Mouse (Mus musculus) cerebellum, postnatal 10 days (tissue): Measurements from ENCODE around the gene Plet1.

Source experiments
- DNase-seq, 2 experiments: peaks; one replicate each; pipeline ENCODE4 v3.0.0; 2021; ENCODE audit warnings: mixed read lengths in 2 of 2

Plet1 gene

DNA sequence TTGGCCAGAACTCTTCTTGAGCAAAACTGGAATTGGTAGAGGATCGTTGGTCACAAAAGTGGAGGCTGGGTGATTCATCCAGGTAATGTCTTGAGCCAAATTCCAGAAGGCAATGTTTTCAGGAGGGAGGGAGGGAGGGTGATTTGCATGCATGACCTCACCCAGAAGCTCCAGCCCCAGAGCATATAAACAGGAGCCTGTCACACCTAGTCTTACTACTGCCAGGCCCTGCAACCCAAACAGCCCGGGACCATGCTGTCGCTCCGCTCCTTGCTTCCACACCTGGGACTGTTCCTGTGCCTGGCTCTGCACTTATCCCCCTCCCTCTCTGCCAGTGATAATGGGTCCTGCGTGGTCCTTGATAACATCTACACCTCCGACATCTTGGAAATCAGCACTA is at the start of gene Plet1:
Gene Plet1, plus strand, starts transcription at position 215 of the 400 bp plus-strand sequence.
- no peak for DNase-seq

DNA sequence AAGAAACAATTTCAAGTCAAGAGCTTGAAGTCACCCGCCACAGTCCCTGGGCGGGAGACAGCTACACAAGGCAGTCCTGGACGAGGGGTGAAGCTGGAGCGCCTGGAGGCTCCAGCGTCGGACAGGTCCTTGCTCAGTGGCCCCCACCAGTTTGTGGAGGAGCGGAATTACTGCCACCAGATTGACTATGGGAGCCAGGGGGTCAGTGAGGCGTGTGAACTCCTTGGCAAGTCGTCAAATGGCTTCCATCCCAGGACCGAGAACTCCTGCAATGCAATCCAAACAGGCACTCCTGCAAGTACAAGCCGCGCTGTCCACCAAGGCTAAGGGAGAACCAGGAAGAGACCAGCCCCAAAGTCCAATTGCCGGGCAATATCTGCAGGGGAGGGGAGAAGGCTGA is 45.3 kb upstream of the Plet1 start:
- peak; percentile 94 to 96 for DNase-seq

DNA sequence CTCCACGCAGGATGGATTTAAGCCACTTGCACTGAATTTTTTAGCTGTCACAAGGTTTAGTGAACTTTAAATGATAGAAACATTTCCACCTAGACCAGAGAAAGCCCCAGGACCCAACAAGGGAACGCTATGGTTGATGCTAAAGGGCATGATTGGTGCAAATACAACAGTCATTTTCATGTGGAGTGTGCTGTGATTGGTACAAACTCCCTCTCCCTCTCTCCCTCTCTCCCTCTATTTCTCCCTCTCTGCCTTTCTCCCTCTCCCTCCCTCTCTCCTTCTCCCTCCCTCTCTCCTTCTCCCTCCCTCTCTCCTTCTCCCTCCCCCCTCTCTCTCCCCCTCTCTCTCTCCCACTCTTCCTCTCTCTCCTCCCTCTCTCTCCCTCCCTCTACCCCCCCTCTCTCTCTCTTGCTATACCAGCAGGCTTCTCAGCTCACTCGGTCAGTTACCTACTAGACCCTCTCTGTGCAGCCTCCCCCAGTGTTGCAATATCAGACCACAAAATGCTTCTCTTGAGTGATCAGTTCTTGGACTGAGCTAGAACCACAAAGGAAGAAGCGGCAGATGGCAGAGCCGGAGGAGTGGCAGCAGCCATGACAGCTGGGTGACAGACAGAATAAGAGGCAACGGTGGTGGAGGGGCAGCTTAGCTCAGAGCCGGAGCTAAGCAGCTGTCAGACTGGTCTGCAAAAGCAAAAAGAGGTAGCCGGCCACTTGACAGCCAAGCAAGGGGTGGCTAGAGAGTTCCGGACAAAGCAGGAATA is 42.7 kb upstream of the Plet1 start:
- DNase-seq, result peak; percentile 86 to 88

DNA sequence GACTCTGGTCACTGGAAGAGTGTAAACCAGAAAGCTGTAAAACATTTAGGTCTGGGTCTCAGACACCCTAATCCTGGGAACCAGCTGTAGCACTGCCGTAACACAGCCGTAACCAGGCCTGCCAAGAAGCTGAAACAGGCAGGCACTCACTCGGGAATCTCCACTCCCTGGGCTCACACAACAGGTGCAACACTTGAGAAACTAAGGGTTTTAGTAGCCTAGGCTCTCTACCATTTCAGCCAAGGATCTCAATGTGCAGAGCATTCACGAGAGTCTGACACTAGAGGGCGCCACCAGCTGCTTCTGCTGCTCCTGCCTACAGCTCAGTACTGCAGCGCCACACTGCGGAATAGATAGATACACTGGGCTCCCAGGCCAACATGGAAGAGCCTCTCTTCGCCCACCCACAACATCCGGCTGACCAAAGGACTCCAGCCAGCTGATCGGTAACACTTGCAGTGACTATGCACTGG is 42.0 kb upstream of the Plet1 start:
- peak; percentile 97 to 99 for DNase-seq

DNA sequence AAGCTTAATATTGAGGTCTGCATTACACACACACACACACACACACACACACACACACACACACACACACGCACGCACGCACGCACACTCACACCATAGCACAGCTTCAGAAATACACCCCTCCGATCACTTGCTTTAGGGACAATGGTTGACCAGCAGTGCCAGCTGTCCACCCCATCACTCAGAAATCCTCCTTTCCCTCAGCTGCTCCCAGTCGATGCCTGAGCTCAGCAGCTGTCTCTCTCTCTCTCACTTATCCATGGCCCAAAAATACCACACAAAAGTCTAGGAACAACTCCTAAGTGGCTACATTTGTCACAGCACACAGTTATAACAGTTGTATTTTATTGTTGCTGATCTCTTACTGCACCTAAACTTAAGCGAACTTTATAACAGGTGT is 36.7 kb upstream of the Plet1 start:
- no peak for DNase-seq

DNA sequence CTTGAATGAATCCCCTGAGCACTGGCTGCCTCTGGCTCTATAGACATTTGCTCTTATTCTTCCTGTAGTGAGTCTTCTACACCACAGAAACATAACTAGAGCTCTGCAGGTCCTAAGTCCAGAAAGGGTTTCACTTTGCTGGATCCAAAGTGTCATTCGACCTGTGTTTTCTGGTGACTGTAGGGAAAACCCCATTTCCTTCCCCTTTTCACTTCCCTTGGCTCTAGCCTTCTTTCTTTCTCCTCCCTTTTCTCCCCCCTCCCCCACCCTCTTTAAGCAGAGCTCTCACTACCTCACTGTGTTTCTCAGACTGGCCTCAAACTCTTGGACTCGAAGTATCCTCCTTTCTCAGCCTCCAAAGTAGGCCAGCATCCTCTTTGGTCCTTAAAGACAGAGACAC is 34.8 kb upstream of the Plet1 start:
- no peak for DNase-seq

DNA sequence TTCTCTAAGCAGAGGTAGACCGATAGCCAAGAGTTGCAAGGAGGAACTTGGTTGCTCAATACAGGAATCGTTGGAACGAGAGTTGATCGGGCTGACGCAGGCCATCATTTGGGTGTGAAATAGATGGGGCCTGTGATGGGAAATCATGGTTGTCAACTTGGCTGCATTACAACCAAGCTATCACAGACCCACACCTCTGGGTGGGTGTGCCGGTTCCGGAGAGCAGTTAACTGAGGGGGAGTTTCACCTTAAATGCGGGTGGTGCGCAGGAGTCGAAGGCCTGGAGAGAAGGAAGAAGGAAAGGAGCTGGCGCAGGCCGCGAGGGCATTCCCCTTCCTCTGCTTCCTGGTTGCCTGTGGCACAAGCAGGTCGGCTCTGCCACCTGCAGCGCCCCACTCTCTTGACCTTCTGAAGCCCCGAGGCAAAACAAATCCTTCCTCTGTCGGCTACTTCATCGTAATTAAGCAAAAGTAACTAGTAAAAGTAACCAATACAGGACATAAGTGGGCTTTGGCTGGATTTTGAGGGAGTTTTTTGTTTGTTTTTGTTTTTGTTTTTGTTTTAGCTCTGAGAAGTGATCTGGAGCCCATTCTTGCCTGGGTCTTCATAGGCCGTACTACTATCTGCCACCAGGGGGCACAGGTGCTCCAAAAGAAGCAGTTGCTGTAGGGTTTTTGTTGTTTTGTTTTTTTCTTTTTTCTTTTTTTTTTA is 31.7 kb upstream of the Plet1 start:
- DNase-seq, result peak; percentile 85 to 89

DNA sequence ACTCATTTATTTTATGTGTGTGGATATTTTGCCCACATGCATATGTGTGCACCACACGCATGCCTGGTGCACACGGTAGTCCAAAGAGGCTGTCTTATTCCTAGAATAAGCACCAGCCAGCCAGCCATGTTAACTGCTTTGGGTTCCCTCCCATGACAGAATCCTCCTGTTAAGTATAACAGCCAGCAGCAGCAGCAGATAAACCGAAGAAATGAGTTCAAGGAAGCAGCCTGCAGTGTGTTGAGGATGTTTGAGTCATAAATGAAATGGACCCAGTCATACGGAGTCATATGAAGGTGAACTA is 31.2 kb upstream of the Plet1 start:
- no peak for DNase-seq

DNA sequence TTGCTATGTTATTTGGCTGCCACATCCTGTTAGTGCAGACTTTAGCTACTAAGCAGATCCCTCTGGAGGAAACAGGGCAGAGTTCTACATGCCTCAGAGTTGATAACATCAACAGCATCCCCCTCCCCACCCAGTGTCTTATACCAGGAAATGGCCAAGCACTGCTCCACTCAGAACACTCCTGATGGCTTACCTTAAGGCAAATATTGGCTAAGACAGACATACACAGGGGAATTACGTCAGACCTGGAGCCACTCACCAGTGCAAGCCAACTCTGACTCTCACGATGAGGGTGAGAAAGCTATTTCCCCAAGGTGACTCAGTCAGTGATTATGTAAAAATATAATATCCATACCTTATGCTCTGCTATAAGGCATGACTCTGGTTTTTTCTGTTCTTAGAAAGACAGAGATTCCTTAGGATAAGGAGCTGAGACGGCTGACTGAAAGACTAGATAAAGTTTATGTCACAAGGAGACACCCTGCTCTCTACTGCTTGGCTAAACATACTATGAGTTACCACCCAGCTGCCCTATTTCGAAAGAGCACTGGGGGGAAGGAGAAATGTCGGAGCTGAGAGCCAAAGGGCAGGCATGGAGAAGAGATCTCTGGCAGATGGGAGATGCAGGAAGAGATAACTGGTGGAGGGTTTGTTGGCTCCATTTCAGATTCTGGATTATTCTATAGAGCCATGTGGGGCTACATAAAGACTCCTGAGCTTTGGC is 23.8 kb upstream of the Plet1 start:
- DNase-seq, result no peak

DNA sequence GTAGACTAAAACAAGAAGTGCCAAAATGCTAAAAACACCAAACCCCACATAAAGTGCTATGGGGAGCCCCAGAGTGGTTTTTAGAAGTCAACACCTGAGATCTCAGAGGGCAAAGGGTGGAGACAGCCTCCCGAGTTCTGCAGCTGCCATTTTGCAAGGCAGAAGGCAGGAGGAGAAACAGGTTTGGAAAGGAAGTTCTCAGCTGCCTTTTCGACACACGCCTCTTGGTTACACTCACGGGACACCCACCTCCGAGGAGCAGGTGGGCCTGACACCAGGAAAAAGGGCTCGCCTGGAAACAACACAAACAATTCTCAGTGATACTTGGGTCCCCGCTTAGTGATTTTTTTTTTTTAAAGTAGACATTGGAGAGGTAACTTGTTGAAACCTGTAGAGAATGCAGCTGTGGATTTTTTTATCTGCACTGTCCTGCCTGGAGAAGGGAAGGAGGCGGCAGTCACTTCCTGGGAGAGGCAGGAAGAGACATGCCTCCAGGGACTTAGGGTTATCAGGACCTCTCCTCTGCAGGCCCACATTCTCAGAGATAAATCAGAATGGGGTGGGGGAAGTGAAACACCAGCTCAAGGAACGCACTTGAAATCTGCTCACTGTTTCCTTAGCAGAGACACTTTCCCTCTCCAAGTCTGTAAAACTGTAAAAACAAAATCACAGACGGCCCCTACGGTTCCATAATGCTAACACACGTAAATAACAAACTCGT is 23.0 kb upstream of the Plet1 start:
- no peak for DNase-seq

DNA sequence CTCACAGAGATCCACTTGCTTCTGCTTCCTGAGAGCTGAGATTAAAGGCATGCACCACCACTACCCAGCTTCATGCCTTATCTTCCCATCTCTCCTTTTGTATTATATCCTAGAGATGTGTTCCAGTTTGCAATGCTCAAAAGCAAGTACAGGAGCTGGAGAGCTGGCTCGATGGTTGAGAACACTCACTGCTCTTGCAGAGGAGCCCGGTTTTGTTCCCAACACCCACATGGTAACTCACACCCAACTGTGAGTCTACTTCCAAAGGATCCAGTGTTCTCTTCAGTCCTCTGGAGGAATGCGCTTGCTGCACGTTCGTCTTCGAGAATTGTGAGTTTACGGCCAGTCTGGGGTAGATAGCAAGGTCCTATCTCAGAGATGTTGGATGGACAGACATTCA is 19.0 kb upstream of the Plet1 start:
- DNase-seq, result no peak

DNA sequence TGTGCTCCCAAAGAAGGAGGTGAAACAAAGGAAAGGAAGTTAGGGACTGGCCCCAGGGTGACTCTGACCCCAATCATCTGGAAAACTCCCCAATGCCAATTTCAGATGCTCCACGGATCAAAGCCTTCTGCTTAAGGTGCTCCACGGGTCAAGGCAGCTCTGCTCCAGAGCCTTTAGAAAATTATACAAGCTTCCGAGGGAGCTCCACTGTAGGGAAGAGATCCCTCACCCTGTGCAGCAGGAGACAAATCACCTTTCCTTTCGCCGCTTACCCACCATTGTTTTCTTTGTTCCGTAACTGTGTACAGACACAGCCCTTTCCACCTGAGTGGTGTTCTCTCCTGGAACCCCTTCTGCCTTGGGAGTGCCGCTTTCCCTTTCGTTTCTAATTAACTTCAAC is 18.6 kb upstream of the Plet1 start:
- no peak for DNase-seq

DNA sequence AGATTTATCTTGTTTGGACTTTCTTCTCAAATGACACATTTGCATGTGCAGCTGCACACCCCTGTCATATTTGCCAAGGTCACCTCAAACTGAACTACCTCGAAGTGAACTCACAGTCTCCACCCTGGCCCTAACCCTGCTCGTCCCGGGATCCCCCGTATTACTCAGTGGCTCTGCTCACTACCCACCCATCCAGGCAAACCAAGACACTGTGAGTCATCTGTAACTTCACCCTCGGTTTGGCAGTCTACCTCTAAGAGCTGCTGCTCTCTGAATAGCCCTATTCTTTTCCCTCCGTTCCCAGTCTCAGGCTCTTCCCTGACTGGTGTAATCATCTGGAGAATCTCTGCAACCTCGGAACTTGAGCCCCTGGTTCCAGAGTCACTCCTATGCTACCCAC is 17.7 kb upstream of the Plet1 start:
- DNase-seq, result no peak

DNA sequence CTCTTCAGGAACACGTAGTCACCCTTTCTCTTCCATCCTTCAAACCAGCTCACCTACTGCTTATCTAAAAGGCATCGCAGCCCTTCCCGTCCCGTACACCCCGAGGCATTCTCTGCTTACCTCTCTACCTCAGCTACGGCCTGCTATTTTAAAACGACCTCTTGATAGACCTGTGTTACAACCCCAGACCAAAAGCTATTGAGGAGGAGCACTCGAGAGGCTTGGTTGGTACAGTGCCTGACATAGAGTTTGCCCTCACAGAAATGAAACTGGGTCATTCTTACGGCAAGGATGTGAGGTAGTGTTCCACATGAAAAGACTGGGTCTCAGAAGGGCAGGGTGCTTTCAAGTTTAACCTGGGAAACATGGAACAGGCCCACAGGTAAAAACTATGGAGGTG is 17.1 kb upstream of the Plet1 start:
- no peak for DNase-seq

DNA sequence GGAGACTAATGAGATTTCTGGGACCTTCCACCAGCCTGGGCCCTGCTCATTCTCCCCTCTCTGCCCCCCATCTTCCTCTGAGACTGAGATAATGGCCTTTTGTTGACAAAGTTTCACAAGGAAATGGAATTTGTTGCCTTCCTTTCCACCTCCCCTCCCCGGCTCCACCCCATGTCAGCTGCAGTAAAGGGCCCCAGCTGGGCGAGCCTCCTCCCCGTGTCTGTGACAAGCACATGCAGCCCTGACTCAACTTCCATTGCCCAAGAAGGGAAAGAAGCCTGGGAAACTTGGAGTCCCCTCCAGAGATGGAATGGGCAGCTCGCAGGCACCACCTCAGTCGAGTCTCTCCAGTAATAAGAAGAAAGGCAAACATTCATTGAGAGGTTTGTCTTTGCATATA is 15.5 kb upstream of the Plet1 start:
- no peak for DNase-seq

DNA sequence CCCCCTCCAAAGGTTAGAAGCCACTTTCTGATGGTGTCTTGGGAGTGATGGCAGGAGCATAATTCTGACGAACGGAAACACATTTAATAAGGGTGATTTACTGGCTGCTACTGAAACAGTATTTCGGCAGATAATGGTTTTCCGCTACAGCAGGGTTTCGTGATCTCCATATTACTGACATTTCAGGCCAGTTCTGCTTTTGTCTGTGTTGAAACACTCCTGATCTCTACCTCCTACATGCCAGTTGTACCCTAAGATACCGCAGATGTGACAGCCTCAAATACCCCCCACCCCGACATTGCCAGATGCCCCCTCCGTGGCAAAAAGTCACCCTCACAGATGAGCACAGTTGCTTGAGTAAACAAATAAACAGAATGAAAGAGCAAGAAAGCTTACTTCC is 14.8 kb upstream of the Plet1 start:
- DNase-seq, result no peak

DNA sequence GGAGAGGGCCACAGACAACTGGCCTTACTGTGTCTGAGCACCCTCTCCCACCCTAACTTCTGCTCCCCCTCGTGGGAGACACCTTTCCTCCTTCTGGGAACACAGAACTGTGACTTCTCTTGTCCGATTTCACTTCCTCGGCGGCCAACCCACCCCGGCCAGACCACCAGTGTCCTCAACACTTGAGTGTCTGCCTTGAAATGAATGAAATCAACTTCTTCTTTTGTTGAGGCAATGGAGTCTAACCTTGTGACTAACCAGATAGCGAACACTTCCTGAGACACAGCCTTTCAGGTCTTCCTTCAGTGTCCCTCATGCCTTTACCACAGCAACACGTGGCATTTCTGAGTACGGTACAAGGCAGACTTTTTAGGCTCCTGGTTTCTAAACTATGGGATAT is 11.6 kb upstream of the Plet1 start:
- DNase-seq, result no peak

DNA sequence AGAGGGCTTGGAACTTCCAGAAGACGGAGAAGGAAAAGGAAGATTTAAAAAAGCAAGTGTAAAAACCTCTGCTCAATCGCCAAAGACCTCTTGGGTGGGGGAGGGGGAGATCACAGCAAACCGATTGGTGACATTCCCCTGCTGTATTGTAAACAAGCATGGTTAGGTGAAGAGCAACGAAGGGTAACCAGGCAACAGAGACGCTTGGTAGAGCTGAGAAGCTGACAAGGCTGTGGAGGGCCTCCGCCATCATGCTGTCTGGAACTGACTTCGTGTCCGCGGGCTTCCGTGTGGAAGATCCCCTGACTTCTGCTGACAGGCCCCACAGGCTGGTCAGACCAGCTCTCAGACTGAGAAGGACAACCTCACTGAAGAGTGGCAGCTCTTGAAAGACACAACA is 8.8 kb upstream of the Plet1 start:
- DNase-seq, result peak; percentile 25 to 29

DNA sequence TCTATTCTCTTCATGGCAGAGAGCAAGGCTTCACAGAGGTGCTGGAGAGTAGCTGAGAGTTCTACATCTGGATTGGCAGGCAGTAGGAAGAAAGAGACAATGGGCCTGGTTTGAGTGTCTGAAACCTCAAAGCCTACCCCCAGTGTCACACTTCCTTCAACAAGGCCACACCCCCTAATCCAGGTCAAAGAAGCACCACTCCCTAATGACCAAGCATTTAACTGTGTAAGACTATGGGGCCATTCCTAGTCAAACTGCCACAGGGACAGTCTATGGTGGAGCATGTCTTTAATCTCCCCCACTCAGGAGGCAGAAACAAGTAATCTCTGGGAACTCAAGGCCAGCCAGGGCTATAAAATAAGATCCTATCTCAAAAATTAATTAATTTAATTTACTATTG is 3.5 kb upstream of the Plet1 start:
- DNase-seq, result no peak

DNA sequence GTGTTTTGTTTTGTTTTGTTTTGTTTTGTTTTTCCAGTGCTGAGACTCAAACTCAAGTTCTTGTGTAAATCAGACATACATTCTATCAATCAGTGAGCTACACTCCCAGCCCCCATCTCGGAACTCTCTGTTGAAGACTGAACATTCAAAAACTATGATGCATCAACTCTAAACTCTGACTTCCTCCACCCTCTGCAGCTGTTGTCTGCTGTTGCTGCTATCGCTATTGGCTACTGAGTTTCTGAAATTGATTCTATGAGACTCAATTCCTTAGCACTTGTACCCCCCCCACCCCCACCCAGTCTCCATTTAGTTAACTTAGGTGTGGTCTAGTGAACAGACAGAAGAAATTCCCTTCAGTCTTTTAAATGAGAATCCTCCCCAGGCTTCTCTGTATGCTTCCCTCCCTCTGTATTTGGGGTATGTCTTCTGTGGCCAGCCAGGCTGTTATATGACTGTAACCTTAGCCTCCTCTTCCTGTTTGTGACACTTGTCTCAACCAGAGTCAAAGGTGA is 2.7 kb upstream of the Plet1 start:
- no peak for DNase-seq

DNA sequence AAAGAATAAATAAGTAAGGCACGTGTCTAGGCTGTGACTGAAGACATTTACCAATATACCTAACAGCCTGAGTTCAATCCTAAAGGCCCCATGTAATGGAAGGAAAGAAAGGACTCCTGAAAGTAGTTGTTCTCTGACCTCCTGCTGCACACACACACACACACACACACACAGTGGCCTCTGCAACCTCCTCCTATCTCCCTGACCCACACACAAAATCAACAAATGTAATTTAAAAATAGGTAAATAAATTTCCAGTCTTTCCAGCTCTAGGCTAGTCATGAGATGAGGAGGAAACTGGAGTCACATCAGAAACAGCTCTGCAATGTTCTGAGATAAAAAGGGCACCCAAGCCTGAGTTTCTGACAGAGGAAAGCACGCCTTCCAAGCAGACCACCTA is 548 bp upstream of the Plet1 start:
- no peak for DNase-seq

DNA sequence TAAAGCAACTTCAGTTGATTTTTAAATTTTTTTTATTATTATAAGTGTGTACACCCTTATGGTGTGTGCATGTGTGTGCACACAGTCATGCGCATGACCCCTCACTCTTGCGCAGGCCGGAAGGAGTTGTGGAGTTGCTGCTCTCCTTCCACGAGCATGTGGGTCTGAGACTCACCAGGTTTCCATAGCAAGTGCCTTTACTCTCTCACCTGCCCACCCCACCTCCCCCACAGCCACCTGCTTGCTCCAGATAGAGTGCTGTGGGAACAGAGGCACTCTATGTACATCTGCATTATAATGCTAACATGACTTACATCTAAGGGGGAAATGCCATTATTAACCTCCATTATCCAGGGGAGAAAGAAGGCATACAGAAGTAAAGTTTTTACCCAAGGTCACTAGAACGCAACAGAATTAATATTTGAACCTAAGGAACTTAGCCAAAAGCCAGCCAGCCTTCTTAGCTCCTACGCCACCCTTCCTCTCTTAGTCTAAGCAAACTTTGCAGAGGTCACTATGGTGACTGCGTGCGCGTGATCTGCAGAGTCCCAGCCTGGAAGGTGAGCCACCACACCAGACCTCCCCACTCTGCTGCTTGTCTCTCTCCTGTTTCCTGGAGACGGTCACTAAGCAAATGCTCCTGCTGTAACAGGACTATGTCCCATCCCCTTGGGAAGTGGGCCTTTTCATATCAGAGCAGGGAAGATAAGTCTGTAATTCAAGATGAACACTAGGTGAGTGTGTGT is 1.3 kb downstream of the Plet1 start:
- DNase-seq, result no peak

DNA sequence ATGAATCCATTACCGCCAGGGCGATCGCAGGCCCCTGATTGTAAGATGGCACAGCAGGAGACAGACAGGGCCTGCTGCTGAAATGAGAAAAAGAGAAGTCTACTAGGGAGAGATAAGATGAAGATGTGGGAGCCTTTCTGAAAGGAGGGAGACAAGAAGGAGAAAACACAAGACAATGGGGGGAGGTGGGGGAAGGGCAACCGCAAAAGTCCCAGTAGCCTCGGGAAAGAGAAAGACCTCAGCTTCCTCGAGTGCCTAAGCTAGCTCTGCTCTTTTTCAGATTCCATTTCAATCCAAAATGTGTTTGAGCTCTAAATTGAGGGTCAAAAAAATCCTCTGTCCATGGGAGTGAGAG is 1.8 kb downstream of the Plet1 start:
- no peak for DNase-seq
